Mouse (Mus musculus) kidney, adult 18-20 months (tissue): ENCODE measurements around the gene Slc3a1.

Source experiments
- DNase-seq: peaks from one replicate; pipeline ENCODE4 v3.0.0; 2021

Slc3a1 gene

GRCm38 (mm10) chr17:85028093-85028739 is at the start of gene Slc3a1:
Slc3a1 (plus strand) TSS chr17:85028376.
- peak; percentile 63 for DNase-seq

- DNase-seq: no peak
Observed at GRCm38 (mm10) chr17:84981721-84982120, 46.5 kb upstream of the Slc3a1 start.

GRCm38 (mm10) chr17:84982735-84983134 is 45.4 kb upstream of the Slc3a1 start:
- no peak for DNase-seq

- DNase-seq: no peak
Observed at GRCm38 (mm10) chr17:84986368-84986767, 41.8 kb upstream of the Slc3a1 start.

GRCm38 (mm10) chr17:84987834-84988410 is 40.3 kb upstream of the Slc3a1 start:
- no peak for DNase-seq

- DNase-seq: no peak
Observed at GRCm38 (mm10) chr17:84988514-84988913, 39.7 kb upstream of the Slc3a1 start.

- DNase-seq: no peak
Observed at GRCm38 (mm10) chr17:84995844-84996243, 32.3 kb upstream of the Slc3a1 start.

GRCm38 (mm10) chr17:84997639-84998038 is 30.5 kb upstream of the Slc3a1 start:
- DNase-seq: no peak

GRCm38 (mm10) chr17:84999636-85000035 is 28.5 kb upstream of the Slc3a1 start:
- no peak for DNase-seq

- DNase-seq: no peak
Observed at GRCm38 (mm10) chr17:85013485-85013884, 14.7 kb upstream of the Slc3a1 start.

- no peak for DNase-seq
Observed at GRCm38 (mm10) chr17:85014632-85015031, 13.5 kb upstream of the Slc3a1 start.

GRCm38 (mm10) chr17:85018344-85018743 is 9.8 kb upstream of the Slc3a1 start:
- DNase-seq: no peak

GRCm38 (mm10) chr17:85018794-85019193 is 9.4 kb upstream of the Slc3a1 start:
- DNase-seq: no peak

GRCm38 (mm10) chr17:85020343-85020742 is 7.8 kb upstream of the Slc3a1 start:
- no peak for DNase-seq

GRCm38 (mm10) chr17:85023247-85024167 is 4.7 kb upstream of the Slc3a1 start:
- DNase-seq: peak; percentile 49

GRCm38 (mm10) chr17:85024237-85024636 is 3.9 kb upstream of the Slc3a1 start:
- no peak for DNase-seq

- DNase-seq: no peak
Observed at GRCm38 (mm10) chr17:85025151-85025550, 3.0 kb upstream of the Slc3a1 start.

GRCm38 (mm10) chr17:85026436-85026835 is 1.7 kb upstream of the Slc3a1 start:
- no peak for DNase-seq

- peak; percentile 48 for DNase-seq
Observed at GRCm38 (mm10) chr17:85027247-85027646, 929 bp upstream of the Slc3a1 start.

- no peak for DNase-seq
Observed at GRCm38 (mm10) chr17:85028797-85029196, 621 bp downstream of the Slc3a1 start.

- DNase-seq: peak; percentile 27
Observed at GRCm38 (mm10) chr17:85030651-85031050, 2.5 kb downstream of the Slc3a1 start.

- DNase-seq: no peak
Observed at GRCm38 (mm10) chr17:85033087-85033486, 4.9 kb downstream of the Slc3a1 start.

GRCm38 (mm10) chr17:85034068-85034467 is 5.9 kb downstream of the Slc3a1 start:
- no peak for DNase-seq

- DNase-seq: no peak
Observed at GRCm38 (mm10) chr17:85037855-85038254, 9.7 kb downstream of the Slc3a1 start.
